Mouse (Mus musculus) liver, embryonic 15.5 days (tissue): ENCODE results near the gene Cmtm1. TPM values are rescaled to one million over a fixed set of nuclear protein-coding genes. Genes with fewer than 3 reads are reported as not detected.
"Not testable (repeated sequence)": the region's sequence is repeated elsewhere in the genome, so short reads cannot be mapped to it uniquely, and the experiment has no call there.

Source experiments
- ATAC-seq: fragments of 200-750 bp; cut with Nextera tagmentation; 2 replicates; pipeline ENCODE4 v1.8.0; 2017; ENCODE audit warnings: moderate number of reproducible peaks, mild to moderate bottlenecking, moderate library complexity; ENCODE audit not compliant: insufficient read depth
- H3K27ac ChIP-seq: fragments of 300-500 bp; sonication (generic); replicated peaks from 2 replicates; pipeline ENCODE4 v1.5.1; 2015; ENCODE audit warnings: mild to moderate bottlenecking, inconsistent platforms
- H3K27me3 ChIP-seq: fragments of 300-500 bp; sonication (generic); 2 replicates; pipeline ENCODE4 v1.6.1; 2015; ENCODE audit warnings: mild to moderate bottlenecking, inconsistent platforms
- H3K36me3 ChIP-seq: fragments of 300-500 bp; sonication (generic); replicated peaks from 2 replicates; pipeline ENCODE4 v1.6.1; 2015; ENCODE audit warnings: moderate library complexity, mild to moderate bottlenecking, inconsistent platforms
- H3K4me1 ChIP-seq: fragments of 300-500 bp; sonication (generic); replicated peaks from 2 replicates; pipeline ENCODE4 v1.6.1; 2015; ENCODE audit warnings: inconsistent platforms
- H3K4me2 ChIP-seq: fragments of 300-500 bp; sonication (generic); 2 replicates; pipeline ENCODE4 v1.6.1; 2015; ENCODE audit warnings: moderate library complexity, mild to moderate bottlenecking, inconsistent platforms
- H3K4me3 ChIP-seq: fragments of 300-500 bp; sonication (generic); replicated peaks from 2 replicates; pipeline ENCODE4 v1.5.1; 2015; ENCODE audit warnings: mild to moderate bottlenecking, inconsistent platforms
- H3K9ac ChIP-seq: fragments of 300-500 bp; sonication (generic); 2 replicates; pipeline ENCODE4 v1.6.1; 2015; ENCODE audit warnings: moderate library complexity, mild to moderate bottlenecking, inconsistent platforms
- H3K9me3 ChIP-seq: fragments of 300-500 bp; sonication (generic); replicated peaks from 2 replicates; pipeline ENCODE4 v1.6.1; 2016; ENCODE audit warnings: inconsistent platforms
- WGBS: fragments of 180-500 bp; shearing (Covaris S2); methylation state at CpG from one replicate; pipeline ENCODE4 v1.1.7; 2015; ENCODE audit warnings: mixed read lengths; ENCODE audit not compliant: insufficient replicate concordance; 5-methylcytosine and 5-hydroxymethylcytosine counted together
- polyA plus RNA-seq: library from polyadenylated mRNA; unstranded; fragments of >200 nt; fragmentation: Nextera tagmentation; extraction: Ambion mirVana; gene quantifications from 2 replicates; pipeline ENCODE4 v1.2.1, GENCODE M21; 2015

Gene Cmtm1
- polyA plus RNA-seq, 1 experiment from 2014 or later, result not detected

DNA sequence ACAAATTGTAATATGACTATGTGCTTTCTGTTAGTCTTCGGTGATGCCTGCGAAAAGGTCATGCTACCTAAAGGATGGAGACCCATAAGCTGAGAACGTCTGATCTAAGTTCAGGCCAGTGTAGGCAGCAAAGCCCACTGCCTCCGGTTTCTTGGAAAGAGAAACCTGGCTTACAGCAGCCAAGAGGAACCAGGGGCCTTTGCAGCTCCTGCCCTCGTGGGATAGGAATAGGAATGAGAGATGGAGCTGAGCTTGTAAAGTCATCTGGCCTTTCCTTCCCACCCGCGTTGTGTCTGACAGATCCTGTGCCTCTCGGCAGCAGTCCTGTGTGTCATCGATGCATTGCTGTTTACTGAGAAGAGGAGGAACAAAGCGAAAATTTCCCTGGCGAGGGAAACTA, 11.3 kb upstream of the Cmtm1 start, which contains the start of gene Gm11020:
Gm11020 (plus strand) TSS at position 301 of the 400 bp plus-strand sequence.
- ATAC-seq, H3K4me2 ChIP-seq, H3K9ac ChIP-seq, H3K36me3 ChIP-seq, H3K27ac ChIP-seq, H3K4me1 ChIP-seq, H3K9me3 ChIP-seq, H3K27me3 ChIP-seq, H3K4me3 ChIP-seq: not testable (repeated sequence)
- 67% methylated on average over 11 of the region's 11 CpGs for WGBS

DNA sequence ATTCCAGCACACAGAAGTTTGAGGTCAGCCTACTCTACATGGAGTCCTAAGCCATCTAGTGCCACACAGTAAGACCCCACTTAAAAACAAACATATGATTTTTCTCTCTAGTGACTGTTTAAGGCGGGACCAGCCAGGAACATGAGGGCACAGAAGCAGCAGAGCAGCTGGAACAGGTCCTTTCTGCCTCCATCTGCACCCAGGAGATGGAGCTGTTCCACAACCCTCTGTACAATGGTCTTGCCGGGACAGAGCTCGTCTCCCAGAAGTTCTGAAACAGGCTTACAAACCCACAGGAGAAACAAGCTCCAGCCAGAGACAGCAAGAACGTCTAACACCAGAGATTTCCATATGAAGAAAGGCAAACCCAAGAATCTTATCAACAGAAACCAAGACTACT, 3.4 kb upstream of the Cmtm1 start:
- Histone ChIP-seq H3K4me3 (no peak overlapping the region), H3K27ac (no peak overlapping the region), H3K4me1 (no peaks in the 10 kb centered on the region), H3K4me2 (no peak overlapping the region), H3K9me3 (no peaks in the 10 kb centered on the region), H3K36me3 (no peaks in the 10 kb centered on the region), H3K27me3 (no peaks in the 10 kb centered on the region), H3K9ac (no peak overlapping the region)
- ATAC-seq, result no peak
- WGBS, result 37% methylated on average over 4 of the region's 4 CpGs

DNA sequence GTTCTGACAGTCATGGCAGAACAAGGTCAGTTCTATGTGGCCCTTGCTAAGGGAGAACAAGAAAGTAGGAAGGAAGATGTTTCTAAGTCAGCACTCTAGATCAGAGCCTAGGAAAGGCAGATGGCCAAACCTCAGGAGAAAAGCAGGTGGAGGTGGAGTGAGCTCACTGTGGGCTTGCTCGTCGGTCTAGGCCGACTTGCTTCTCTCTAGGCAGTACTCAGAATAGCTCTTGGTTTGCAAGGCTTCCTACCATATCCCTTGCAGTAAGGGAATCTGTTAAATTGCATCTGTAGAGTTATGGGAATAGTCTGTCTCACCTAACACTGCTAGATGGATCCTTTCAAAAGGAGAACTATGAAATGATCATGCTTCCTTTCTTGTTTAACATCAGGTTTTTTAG, 2.1 kb upstream of the Cmtm1 start:
- not testable (repeated sequence) for H3K9me3 ChIP-seq, ATAC-seq, H3K27ac ChIP-seq, H3K4me1 ChIP-seq, H3K9ac ChIP-seq, H3K4me2 ChIP-seq, H3K27me3 ChIP-seq, H3K4me3 ChIP-seq, H3K36me3 ChIP-seq
- WGBS, result 66% methylated on average over 3 of the region's 3 CpGs

DNA sequence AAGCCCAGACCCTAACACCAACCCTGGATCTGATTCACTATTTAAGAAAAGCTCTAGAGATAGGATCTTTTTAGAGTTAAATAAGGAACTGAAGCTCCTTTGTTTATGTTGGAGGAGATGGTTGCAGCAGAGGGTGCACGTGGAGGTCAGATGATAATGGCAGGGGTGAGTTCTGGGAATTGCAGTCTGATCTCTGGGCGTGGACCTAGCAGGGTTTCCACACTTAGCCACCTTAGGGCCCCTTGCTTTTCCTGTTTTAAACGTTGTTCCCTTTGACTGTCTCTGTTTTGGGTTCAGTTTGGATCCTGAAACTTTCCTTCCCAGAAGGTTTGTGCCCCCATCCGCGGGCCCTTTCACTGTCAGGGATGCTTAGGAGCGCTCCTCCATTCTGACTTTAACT, 1.6 kb downstream of the Cmtm1 start:
- H3K9me3 ChIP-seq, H3K4me2 ChIP-seq, ATAC-seq, H3K36me3 ChIP-seq, H3K27me3 ChIP-seq, H3K9ac ChIP-seq, H3K27ac ChIP-seq, H3K4me3 ChIP-seq, H3K4me1 ChIP-seq: not testable (repeated sequence)
- 32% methylated on average over 6 of the region's 6 CpGs for WGBS

DNA sequence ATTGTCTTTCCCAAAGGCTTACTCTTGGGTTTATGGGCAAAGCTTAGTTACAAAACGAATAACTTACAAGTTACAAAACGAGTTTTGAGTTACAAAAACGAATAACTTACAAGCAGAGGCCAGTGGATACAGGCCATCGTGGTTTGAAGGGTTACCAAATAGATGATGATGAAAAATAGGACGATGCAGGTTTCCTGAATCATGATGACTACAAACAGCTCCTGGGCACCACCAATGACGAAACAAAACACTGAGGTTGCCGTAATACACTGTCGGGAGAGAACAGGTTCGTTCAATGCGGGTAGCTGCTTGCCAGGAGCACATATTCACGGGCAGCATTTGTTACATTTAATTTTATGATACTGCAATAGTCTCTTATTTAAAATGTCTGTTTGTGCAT, 5.0 kb downstream of the Cmtm1 start:
- Histone ChIP-seq H3K27me3 (no peaks in the 10 kb centered on the region), H3K4me2 (no peak overlapping the region), H3K36me3 (no peaks in the 10 kb centered on the region), H3K9me3 (no peaks in the 10 kb centered on the region), H3K27ac (no peak overlapping the region), H3K9ac (no peak overlapping the region), H3K4me3 (no peak overlapping the region), H3K4me1 (no peaks in the 10 kb centered on the region)
- ATAC-seq, result no peak
- 65% methylated on average over 11 of the region's 11 CpGs for WGBS

DNA sequence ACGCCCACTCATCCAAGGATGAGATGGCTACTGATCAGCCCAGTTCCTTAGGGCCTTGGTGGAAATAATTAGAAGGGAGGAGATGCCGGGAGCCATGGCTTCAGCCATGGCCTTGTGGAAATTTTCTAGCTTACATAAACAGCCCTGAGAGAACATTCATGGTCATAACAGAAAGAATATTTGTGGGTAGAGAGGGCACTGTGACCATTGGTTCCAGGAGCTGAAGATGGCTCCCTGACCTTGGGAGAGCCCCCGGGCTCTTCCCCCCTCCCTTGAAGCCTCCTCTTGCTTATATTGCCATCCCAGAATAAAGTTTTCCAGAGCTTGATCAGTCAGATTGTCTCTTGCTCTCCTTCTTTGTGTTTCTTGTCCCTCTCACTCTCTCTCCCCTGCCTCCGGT, 7.4 kb downstream of the Cmtm1 start:
- not testable (repeated sequence) for H3K9ac ChIP-seq, H3K27ac ChIP-seq, H3K9me3 ChIP-seq, ATAC-seq, H3K4me2 ChIP-seq, H3K4me3 ChIP-seq, H3K4me1 ChIP-seq, H3K36me3 ChIP-seq, H3K27me3 ChIP-seq
- 74% methylated on average over 4 of the region's 4 CpGs for WGBS

DNA sequence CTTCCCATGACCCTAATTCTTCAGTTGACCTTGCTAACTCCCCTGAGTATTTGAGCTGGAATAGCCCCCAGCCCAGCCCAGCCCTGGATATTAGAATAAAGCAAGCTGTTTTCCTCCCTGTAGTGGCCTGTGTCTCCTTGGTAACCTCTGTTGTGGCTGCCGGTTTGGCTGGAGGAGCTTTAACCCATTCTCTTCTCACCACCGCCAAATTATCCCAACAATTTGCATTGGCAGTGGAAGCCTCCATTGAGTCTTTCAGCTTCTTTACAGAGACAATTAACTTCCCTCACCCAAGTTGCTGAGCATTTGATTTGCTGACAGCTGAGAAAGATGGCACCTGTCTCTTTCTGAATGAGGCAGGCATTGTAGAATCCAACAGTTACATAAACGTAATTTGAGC, 8.4 kb downstream of the Cmtm1 start:
- H3K4me3 ChIP-seq, H3K4me1 ChIP-seq, H3K9me3 ChIP-seq, ATAC-seq, H3K27me3 ChIP-seq, H3K36me3 ChIP-seq, H3K27ac ChIP-seq, H3K9ac ChIP-seq, H3K4me2 ChIP-seq: not testable (repeated sequence)
- WGBS, result 39% methylated on average over 3 of the region's 3 CpGs

DNA sequence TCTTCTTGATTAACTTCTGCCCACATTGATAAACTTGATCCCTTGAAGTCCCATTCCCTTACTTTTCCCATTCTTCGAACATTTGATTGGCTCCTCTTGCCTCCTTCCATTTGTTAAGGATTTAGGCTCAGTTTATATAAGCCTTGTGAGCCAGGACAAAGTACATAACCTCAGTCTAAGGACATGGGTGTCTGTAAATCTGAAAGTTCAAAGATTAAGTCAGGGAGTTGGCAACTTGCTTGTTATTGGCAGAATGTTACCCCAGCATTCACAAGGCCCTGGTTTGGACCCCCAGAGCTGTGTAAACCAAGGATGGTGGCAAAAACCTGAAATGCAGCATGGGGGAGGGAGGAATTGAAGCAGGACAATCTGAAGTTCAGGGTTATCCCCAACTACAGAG, 15.5 kb downstream of the Cmtm1 start:
- 54% methylated on average over 1 of the region's 1 CpGs for WGBS
- no peak overlapping the region for H3K9ac ChIP-seq
- H3K36me3 ChIP-seq, result no peaks in the 10 kb centered on the region
- no peaks in the 10 kb centered on the region for H3K4me1 ChIP-seq
- H3K27ac ChIP-seq, result no peak overlapping the region
- H3K9me3 ChIP-seq, result no peaks in the 10 kb centered on the region
- no peaks in the 10 kb centered on the region for H3K27me3 ChIP-seq
- no peak for ATAC-seq
- H3K4me3 ChIP-seq, result no peak overlapping the region
- H3K4me2 ChIP-seq, result no peak overlapping the region

DNA sequence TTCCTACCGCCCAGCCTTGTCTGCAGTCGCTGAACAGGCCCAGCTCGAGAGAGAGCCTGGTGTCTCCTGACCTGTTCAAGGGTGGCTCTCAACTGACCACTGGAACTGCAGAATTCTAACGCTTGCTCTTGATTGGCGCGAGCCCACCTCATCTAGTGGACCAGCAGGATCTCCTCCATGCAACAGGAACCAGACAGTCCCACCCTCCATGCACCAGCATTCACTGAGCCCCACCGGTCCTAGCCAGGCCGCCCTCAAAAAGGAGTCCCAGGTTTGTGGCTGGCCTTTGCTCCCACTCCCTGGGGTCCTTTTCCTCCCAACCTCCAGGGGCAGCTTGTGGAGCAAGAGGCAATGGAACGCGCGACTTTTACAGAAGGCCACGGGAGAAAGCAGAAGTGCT, 16.9 kb downstream of the Cmtm1 start, which contains the start of gene Cmtm2a:
Cmtm2a (minus strand) TSS at position 101 of the 400 bp plus-strand sequence.
- H3K4me1 ChIP-seq, H3K27ac ChIP-seq, H3K4me2 ChIP-seq, H3K27me3 ChIP-seq, H3K9ac ChIP-seq, H3K36me3 ChIP-seq, H3K9me3 ChIP-seq, H3K4me3 ChIP-seq, ATAC-seq: not testable (repeated sequence)
- 68% methylated on average over 12 of the region's 12 CpGs for WGBS

DNA sequence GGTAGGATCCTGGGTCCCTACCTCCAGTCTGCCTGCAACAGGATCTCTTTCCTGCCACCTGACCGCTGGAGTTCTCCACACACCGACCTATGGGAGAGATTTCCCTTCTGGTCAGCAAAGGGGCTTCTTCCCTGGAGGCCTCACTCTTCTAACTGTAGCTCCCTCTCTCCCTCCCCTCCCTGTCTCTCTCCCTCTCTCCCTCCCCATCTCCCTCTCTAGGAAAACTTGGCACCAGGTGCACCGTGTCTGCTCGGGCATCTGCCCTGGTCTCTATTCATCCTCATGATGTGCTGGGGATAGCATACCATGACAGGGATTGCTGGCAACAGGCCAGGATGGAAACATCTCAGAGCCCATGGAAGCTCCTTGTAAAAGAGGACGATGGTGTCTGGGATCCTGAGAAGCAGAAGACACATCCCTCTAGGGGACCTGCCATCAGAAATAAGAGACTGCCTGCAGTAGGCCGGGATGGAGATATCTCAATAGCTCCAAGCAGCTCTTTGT, 41.0 kb downstream of the Cmtm1 start:
- Histone ChIP-seq H3K9me3 (no peaks in the 10 kb centered on the region), H3K27ac (no peak overlapping the region), H3K27me3 (no peaks in the 10 kb centered on the region), H3K4me2 (no peak overlapping the region), H3K4me1 (no peaks in the 10 kb centered on the region), H3K9ac (no peak overlapping the region), H3K36me3 (peaks cover 6% of the 10 kb centered on the region; the same call in 1 of the 2 replicates), H3K4me3 (no peak overlapping the region)
- no peak for ATAC-seq
- WGBS, result 73% methylated on average over 6 of the region's 6 CpGs

DNA sequence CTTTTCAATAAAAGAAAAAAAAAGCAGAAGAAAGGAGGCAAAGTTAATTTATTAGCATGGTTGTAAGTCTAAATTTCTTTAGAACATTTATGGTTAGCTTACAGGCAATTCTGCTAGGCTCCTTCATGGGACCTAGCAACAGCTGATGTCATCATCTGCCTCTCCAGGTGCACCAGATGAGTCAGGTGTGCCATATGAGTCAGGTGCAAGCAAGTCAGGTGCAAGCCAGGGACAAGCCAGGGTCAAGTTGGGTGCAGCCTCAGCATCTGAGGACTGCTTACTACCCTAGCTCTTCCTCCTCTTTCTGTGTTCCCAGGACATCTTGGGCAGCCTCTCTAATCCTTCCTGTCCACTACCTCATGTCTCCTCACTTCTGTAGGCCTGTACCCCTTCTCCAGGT, 41.6 kb downstream of the Cmtm1 start:
- Histone ChIP-seq H3K4me1 (no peaks in the 10 kb centered on the region), H3K9ac (no peak overlapping the region), H3K4me2 (no peak overlapping the region), H3K4me3 (no peak overlapping the region), H3K27ac (no peak overlapping the region), H3K36me3 (peaks cover 8% of the 10 kb centered on the region), H3K27me3 (no peaks in the 10 kb centered on the region), H3K9me3 (no peaks in the 10 kb centered on the region)
- no peak for ATAC-seq

DNA sequence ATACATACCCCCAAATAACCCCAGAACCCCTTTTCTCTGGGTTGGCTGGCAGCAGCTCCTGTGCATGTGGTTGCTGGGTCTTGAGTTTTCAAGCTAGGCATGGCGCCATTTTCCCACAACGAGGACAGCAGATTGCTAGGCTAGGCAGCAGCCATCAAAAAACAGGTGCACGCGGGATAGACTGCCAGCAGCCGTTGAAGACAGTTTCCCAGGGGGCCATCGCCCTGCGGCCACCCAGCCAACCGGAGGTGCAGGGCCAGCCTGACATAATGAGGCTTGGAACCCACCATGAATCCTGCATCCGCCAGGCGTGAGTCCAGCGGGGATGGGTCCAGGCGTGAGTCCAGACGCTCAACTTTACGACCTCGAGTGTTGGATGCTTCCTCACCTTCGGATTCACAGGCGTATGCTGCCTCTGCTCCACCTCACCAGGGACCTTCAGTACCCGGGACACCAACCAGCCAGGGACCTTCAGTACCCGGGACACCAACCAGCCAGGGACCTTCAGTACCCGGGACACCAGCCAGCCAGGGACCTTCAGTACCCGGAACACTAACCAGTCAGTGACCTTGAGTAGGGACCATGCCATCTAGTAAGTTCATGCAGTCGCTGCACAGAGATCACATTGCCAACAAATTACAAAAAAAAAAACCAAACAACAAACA, 45.5 kb downstream of the Cmtm1 start:
- H3K27ac ChIP-seq, H3K4me1 ChIP-seq, ATAC-seq, H3K4me3 ChIP-seq, H3K27me3 ChIP-seq, H3K9me3 ChIP-seq, H3K9ac ChIP-seq, H3K4me2 ChIP-seq: not testable (repeated sequence)
- peaks cover 13% of the 10 kb centered on the region for H3K36me3 ChIP-seq
- WGBS, result 83% methylated on average over 22 of the region's 22 CpGs
